Mouse (Mus musculus) testis, adult 2 months (tissue): Measurements from ENCODE around the gene Trir.

Experiments
- CTCF ChIP-seq: fragments of 200-500 bp; IDR thresholded peaks from 2 replicates; pipeline ENCODE4 v1.5.1; 2012; ENCODE audit warnings: low read depth, mild to moderate bottlenecking, inconsistent platforms, low read length, moderate library complexity; ENCODE audit not compliant: control insufficient read depth, insufficient read depth, insufficient replicate concordance
- POLR2A ChIP-seq: fragments of 200-500 bp; IDR thresholded peaks from 2 replicates; pipeline ENCODE4 v1.6.1; 2012; ENCODE audit warnings: low read depth, mild to moderate bottlenecking, inconsistent platforms, low read length, moderate library complexity; ENCODE audit not compliant: control insufficient read depth

DNA sequence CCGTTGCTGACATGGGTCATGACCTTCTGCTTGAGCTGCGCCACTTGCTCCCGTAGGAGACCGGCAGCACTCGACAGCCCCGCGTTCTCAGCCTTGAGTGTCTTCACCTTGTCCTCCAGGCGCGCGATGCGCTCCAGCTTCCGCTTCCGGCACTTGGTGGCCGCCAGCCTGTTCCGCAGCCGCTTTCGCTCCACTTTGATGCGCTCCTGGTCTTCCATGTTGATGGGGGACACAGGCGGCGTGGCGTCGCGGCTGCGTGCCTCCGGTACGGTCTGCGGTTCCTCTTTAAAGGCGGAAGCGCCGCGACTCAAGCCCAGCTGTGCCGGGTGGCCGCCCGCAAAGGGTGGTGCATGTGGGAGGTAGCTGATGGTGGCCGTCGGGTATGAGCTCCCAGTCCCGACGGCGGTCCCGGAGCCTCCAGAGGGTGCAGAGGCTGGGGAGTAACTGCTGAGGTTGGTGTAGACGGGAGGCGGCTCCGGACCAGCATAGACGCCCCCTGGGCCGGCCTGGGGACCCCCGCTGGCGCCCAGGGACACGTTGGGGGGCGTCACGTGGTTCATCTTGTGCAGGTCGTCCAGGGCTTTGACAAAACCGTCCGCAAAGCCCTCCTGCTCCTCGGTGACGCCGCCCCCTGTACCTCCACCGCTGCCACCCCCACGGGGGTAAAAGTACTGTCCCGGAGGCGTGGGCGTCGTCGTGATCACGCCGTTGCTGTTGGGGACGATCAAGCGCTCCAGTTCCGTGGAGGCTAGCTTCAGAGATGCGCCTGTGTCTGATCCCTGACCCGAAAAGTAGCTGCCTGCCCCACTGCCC is 49.0 kb upstream of the Trir start:
- TF ChIP-seq POLR2A (0 out of 2 replicates have a peak, but pooled peaks have one; percentile 44), CTCF (no peak)
